Mouse (Mus musculus): ENCODE data around the gene D17H6S53E. TPM values are rescaled to one million over a fixed set of nuclear protein-coding genes. Genes with fewer than 3 reads are reported as not detected.

Gene D17H6S53E
- 20.6 TPM for total RNA-seq (2023)

GRCm38 (mm10) chr17:35126206-35126611, at the start of gene D17H6S53E:
Gene D17H6S53E (plus strand): TSS chr17:35126373.

DNA sequence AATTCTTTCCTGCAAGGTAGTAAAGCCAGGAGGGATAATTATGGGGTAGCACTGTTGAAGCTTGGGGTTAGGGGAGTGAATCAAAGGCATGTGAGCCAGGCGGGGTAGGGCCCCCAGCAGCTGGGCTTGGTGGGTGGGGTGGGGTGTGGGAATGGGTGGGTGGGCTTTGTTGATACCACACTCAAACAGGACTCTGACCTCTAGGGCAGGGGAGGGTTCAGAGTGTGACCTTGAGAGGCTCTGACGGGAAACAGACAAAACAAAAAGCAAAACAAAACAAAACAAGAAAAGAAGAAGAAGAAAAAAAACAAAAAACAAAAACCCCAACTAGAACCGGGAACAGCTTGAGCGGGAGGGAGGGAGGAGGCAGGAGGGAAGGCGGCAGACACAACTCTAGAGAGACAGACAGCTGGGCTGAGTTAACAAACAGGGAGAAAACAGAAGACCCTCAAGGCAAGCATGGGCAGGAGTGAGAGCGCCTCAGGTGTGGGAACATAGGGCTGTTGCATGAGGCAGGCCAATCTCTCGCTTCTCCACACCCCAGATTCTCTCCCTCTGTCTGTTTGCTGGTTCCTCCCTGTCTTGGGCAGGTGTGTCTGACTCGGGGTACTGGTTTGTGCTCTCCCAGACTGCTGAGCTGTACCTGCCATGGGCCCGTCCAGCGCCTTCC, 49.5 kb upstream of the D17H6S53E start, which contains the start of gene Ly6g6e:
TSS of gene Ly6g6e (plus strand) at position 396 of the 670 bp plus-strand sequence.

GRCm38 (mm10) chr17:35077786-35078233, 48.4 kb upstream of the D17H6S53E start, which contains the start of gene Ly6g6d:
Gene Ly6g6d (minus strand): TSS chr17:35078065.

GRCm38 (mm10) chr17:35085208-35085865, 40.8 kb upstream of the D17H6S53E start, which contains the start of gene Ly6g6f:
Gene Ly6g6f (minus strand): TSS chr17:35085610.

GRCm38 (mm10) chr17:35088825-35089644, 37.1 kb upstream of the D17H6S53E start, which contains the start of gene Abhd16a:
Gene Abhd16a (plus strand): TSS chr17:35089263.

DNA sequence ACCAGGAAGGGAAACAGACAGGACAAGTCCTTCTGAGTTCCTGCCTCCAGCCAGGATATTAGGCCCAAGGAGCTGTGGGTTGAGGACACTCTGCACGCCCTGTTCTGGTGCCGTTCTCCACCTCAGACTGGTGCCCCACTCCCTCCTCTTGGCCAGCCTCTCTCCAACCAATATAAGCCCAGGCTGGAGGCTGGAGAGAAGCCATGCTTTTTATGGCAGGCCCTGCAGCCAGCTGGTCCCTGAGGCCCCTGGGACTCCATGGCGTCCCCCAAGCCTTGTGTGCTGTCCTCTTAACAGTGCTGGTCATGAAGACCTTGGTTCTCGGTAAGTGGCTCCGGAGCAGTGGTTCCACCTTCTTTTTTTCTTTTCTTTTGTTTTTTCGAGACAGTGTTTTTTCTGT, 18.1 kb upstream of the D17H6S53E start, which contains the start of gene Ly6g5c:
TSS of gene Ly6g5c (plus strand) at position 183 of the 400 bp plus-strand sequence.

DNA sequence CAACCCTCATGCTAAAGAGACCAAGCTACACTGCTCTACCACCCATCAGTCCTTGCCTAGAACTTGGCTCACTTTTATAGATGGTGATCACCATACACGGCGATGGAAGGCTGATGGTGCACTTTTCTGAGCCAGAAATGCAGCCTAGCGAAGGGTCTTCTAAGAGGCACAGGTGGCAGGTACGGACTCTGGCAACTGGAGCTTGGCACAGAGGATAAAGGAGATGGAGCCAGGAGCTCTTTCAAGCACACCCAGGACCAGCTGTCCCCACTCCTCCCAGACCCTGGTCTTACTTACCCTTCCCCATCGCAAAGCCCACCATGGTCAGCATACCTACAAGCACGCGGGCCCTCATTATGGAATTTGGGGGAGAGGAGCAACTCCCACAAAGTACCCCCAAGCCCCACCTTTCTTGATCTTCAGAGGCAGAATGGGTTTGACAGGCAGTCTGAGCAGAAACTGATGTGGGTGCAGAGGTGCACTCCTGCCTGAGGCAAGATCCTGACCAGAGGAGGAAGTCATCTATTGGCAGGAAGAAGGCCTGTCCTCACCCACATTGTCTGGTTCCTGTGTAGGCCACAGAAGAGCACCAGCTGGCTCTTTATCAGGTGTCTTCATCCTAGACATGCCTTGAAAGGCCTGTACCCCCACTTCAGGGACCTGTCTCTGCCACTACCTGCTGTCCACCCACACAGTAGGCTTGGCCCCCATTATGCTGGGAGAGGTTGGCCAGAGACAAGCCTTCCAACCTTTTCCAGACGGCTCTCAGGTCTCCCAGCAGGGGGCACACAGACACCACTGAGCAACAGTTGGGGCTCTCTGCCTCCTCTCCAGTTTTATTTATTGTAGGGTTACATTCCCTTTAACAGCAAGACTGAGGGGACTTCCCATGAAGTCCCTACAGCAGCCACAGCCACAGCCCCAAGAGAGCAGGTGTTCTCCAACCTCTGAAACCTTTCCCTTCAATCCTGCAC, 10.8 kb upstream of the D17H6S53E start, which contains the start of gene Ly6g5b:
TSS of gene Ly6g5b (minus strand) at position 383 of the 974 bp plus-strand sequence.

DNA sequence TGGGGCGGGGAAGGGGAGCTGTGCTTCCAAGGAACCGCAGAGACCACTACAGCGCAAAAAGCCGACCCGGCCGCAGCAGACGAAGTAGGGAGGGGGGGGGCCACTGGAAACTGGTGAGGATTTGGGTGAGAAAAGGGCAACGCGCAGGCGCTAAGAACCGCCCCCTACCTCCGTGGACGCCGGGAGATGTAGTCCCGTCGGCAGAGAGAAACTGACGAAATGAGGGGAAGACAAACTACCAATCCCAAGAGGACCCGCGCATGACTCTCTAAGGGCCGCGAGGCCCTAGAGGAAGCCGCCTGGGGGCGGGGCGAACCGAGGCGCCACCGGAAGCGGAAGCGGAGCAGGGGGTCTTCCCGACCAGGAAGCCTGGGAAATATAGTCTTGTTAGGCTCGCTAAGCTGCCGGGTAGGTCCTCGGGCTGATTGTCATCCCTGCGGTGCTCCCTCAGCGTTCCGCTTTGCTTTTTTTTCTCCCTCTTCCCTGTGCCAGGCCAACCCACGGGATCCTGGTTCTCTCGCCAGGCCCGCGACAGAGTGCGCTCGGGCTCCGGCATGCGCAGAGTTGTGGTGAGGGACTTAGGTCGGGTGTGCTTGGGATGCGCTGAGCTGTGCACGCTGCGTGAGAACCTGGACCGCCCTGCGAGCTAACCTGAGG, 4.9 kb upstream of the D17H6S53E start, which contains the start of gene Gpank1:
TSS of gene Gpank1 (plus strand) at position 313 of the 657 bp plus-strand sequence.

DNA sequence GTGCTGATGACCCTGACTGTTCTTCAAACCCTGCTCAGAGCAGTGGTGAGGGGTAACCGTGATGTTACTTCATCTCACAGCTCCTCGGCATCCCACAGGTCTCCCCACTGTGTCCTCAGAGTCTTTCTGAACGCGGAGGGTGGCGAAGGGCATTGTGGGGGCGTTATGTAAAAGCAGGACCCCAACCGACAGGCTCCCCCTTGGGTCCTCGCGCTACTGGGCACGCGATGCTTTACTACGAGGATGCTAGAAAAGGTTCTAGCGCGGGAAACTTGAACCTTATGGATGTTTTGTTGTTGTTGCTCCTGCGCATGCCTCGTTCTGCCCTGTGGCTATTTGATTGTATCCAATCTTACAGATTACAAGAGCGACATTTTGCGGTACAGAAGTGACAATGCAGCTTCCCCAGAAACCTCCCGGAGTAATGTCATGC, 4.3 kb upstream of the D17H6S53E start, which contains the start of gene Csnk2b:
TSS of gene Csnk2b (minus strand) at position 183 of the 433 bp plus-strand sequence.

DNA sequence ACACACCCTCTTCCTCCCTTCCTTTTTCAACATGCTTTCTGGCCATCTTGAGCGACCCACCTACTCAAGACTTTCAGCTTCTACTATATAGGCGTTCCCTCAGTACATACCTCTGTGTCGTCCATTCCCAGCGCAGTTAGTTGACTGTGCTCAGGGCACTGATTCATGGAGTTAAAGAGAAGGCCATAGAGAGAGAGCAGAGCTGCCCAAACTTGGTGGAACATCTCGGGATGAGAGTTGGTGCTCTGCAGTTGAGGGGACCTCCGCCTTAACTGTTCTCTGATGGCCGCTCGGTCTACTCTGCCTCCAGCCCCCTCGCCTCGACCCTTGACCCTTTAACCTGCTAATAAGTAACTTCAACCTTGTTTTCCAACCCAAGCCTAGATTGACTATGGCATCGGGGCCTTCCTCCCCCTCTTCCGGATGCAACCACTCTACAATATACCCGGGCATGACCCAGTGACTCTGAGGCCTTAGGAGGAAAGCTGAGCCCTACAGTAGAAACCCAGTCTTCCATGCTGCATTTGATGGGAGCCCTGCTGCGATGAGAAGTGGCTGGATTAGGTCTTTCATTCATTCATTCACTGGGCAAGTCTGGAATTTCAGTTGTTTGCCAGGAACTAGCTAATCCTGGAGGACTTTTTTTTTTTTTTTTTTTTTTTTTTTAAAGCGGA, 5.5 kb downstream of the D17H6S53E start, which contains the start of gene Apom:
TSS of gene Apom (minus strand) at position 551 of the 674 bp plus-strand sequence.

DNA sequence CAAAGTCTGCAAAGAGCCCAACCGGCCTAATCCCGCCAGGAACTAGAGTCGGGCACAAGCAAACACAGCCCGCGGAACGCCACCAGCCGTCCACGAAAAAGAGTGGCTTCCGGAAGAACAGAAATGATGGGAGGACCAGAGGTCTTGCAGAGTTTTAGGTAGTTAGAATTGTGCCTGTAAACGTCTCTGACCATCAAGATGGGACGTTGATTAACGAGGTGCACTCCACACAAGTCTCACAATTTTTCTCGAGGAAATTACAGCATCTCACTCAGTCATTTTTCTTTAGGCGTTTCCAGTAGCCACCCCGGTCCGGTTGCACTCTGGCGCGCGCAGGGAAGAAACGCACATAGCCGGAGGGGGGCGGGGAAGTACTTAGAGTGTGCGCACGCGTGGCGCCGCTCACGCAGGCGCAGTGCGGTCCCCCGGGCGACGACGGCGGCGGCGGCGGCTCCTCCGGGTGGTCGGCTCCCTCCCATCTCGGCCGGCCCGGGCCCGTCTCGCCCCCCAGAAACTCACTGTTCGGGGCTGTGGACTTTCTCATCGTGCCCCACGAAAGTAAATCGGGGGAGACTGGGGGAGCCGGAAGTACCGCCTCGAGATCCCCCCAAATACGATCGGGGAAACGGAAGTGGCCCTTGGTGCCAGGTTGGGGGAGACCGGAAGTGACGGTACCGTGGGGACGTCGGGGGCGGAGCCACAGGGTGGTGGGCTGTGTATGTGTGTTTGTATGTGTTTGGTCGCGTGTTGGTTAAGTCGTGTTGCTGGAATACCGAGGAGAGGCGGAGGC, 8.8 kb downstream of the D17H6S53E start, which contains the start of gene Bag6:
TSS of gene Bag6 (plus strand) at position 378 of the 790 bp plus-strand sequence.

DNA sequence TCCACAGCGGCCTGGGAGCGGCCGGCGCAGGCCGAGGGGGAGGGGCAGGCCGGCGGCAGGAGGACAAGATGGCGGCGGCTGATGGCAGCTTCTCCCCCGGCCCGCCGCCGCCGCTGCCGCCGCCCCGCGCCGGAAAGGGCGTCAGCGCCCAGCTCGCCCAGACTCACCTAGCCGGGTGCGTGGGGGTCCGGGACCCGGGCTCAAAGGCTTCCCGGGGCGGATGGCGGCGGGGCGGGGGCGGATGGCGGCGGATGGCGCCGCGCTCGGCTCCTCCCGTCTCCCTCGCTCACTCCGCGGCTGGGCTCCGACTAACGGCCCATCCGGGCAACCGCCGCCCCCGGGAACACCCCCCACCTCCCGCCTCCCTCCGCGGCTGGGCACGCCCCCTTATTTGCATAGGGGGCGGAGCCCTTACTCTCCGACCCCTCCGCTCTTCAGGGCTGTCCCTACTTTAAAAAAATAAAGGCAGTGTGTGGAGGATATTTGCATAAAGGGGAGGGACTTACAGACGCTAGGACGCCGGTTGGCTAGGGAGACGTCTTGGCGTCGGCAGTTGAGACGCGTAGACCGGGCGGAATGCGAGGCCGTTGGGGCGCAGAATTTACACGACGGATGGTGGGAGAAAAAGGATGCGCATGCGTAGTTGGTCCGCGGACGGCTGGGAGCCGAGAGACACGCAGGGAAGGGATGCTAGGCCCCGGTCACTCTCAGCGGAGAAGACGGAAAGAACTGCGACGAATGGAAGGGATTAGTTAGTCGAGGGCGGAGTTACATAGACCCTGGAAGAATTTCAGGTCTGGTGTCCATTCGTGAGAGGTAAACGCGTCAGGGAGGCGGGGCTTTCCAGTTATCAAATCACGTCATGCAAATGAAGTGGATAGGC, 38.6 kb downstream of the D17H6S53E start, which contains the start of gene Prrc2a:
TSS of gene Prrc2a (minus strand) at position 330 of the 883 bp plus-strand sequence.

DNA sequence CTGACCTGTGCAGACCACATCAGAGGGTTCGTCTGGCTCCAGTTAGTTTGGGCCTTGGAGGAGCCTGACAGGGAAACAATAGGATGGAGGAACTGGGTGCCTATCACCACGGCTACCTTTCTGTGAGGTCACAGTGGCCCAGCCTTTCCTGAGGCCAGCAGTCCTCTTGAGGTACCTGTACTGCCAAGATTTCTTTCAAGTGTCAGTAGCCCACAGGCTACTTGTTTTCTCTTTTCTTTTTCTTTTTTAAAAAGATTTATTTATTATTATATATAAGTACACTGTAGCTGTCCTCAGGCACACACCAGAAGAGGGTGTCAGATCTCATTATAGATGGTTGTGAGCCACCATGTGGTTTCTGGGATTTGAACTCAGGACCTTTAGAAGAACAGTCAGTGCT, 49.8 kb downstream of the D17H6S53E start, which contains the start of gene Aif1:
TSS of gene Aif1 (minus strand) at position 101 of the 400 bp plus-strand sequence.

Other genes with a start within 250 kb of the D17H6S53E start
- gene Zbtb12, start 246.9 kb upstream of the D17H6S53E start, total RNA-seq (2023) = 4.9 TPM
- 1.2 TPM for gene Gm20547, start 244.3 kb upstream of the D17H6S53E start, total RNA-seq (2023)
- gene C2, start 228.1 kb upstream of the D17H6S53E start, total RNA-seq (2023) = 6.4 TPM
- 133 TPM for gene Ehmt2, start 227.9 kb upstream of the D17H6S53E start, total RNA-seq (2023)
- not detected for gene Slc44a4, start 211.9 kb upstream of the D17H6S53E start, total RNA-seq (2023)
- gene Neu1, start 195.1 kb upstream of the D17H6S53E start, total RNA-seq (2023) = 56.3 TPM
- 146 TPM for gene Hspa1b, start 167.1 kb upstream of the D17H6S53E start, total RNA-seq (2023)
- gene Gm20481, start 156.5 kb upstream of the D17H6S53E start, total RNA-seq (2023) = not detected
- gene Hspa1a, start 154.2 kb upstream of the D17H6S53E start, total RNA-seq (2023) = 70.6 TPM
- not detected for gene Hspa1l, start 153.7 kb upstream of the D17H6S53E start, total RNA-seq (2023)
- 39.0 TPM for gene Lsm2, start 144.5 kb upstream of the D17H6S53E start, total RNA-seq (2023)
- gene Vars, start 125.4 kb upstream of the D17H6S53E start, total RNA-seq (2023) = 84.6 TPM
- gene Vwa7, start 109.8 kb upstream of the D17H6S53E start, total RNA-seq (2023) = 0.21 TPM
- gene Sapcd1, start 98.4 kb upstream of the D17H6S53E start, total RNA-seq (2023) = not detected
- gene Msh5, start 79.6 kb upstream of the D17H6S53E start, total RNA-seq (2023) = 3.9 TPM
- gene Clic1, start 76.4 kb upstream of the D17H6S53E start, total RNA-seq (2023) = 157 TPM
- 2.5 TPM for gene Ddah2, start 67.3 kb upstream of the D17H6S53E start, total RNA-seq (2023)
- not detected for gene Ly6g6c, start 61.0 kb upstream of the D17H6S53E start, total RNA-seq (2023)
- gene Mpig6b, start 60.2 kb upstream of the D17H6S53E start, total RNA-seq (2023) = 0.27 TPM
- not detected for gene Ly6g6e, start 49.5 kb upstream of the D17H6S53E start, total RNA-seq (2023)
- not detected for gene Ly6g6d, start 48.3 kb upstream of the D17H6S53E start, total RNA-seq (2023)
- gene Ly6g6f, start 40.8 kb upstream of the D17H6S53E start, total RNA-seq (2023) = not detected
- gene Abhd16a, start 37.1 kb upstream of the D17H6S53E start, total RNA-seq (2023) = 69.9 TPM
- not detected for gene Ly6g5c, start 18.1 kb upstream of the D17H6S53E start, total RNA-seq (2023)
- 0.83 TPM for gene Ly6g5b, start 10.9 kb upstream of the D17H6S53E start, total RNA-seq (2023)
- 27.0 TPM for gene Gpank1, start 4.9 kb upstream of the D17H6S53E start, total RNA-seq (2023)
- gene Csnk2b, start 4.3 kb upstream of the D17H6S53E start, total RNA-seq (2023) = 141 TPM
- not detected for gene Apom, start 5.7 kb downstream of the D17H6S53E start, total RNA-seq (2023)
- gene Bag6, start 8.8 kb downstream of the D17H6S53E start, total RNA-seq (2023) = 438 TPM
- 294 TPM for gene Prrc2a, start 38.5 kb downstream of the D17H6S53E start, total RNA-seq (2023)
- gene Aif1, start 49.7 kb downstream of the D17H6S53E start, total RNA-seq (2023) = 3.0 TPM
- gene Lst1, start 62.1 kb downstream of the D17H6S53E start, total RNA-seq (2023) = 14.3 TPM
- gene Ltb, start 68.1 kb downstream of the D17H6S53E start, total RNA-seq (2023) = 538 TPM
- 18.7 TPM for gene Tnf, start 75.6 kb downstream of the D17H6S53E start, total RNA-seq (2023)
- 15.2 TPM for gene Lta, start 79.0 kb downstream of the D17H6S53E start, total RNA-seq (2023)
- not detected for gene Gm16181, start 94.5 kb downstream of the D17H6S53E start, total RNA-seq (2023)
- 1.6 TPM for gene Atp6v1g2, start 107.3 kb downstream of the D17H6S53E start, total RNA-seq (2023)
- gene Nfkbil1, start 109.4 kb downstream of the D17H6S53E start, total RNA-seq (2023) = 10.8 TPM
- 474 TPM for gene Ddx39b, start 115.4 kb downstream of the D17H6S53E start, total RNA-seq (2023)
- gene H2-D1, start 136.4 kb downstream of the D17H6S53E start, total RNA-seq (2023) = 2,421 TPM
- 14.8 TPM for gene H2-Q1, start 194.0 kb downstream of the D17H6S53E start, total RNA-seq (2023)
- 16.7 TPM for gene H2-Q2, start 215.9 kb downstream of the D17H6S53E start, total RNA-seq (2023)

Measured in CD4-positive naive resting alpha-beta T cell, adult 57 days (primary cell).